Mouse (Mus musculus): Measurements from ENCODE around the gene Dhx38. TPM values are rescaled to one million over a fixed set of nuclear protein-coding genes. Genes with fewer than 3 reads are reported as not detected.

The Dhx38 gene
- polyA plus RNA-seq, 1 experiment: 19.3 TPM

- peak overlapping the region; percentile 81 for H3K4me3 ChIP-seq
- H3K79me2 ChIP-seq (ENCODE audit: control insufficient read depth, insufficient read depth): peaks cover 27% of the 10 kb centered on the region
- peak overlapping the region; percentile 77 for H3K4me2 ChIP-seq (ENCODE audit: low read depth)
- H3K27me3 ChIP-seq (ENCODE audit: control insufficient read depth, insufficient read depth, insufficient read length): no peaks in the 10 kb centered on the region
- H3K36me3 ChIP-seq (ENCODE audit: control insufficient read depth, insufficient read depth): peaks cover 13% of the 10 kb centered on the region
- no peak for TF ChIP-seq TCF3 (IDR thresholded peaks at IDR 0.05; ENCODE audit: insufficient read length, low read depth)
- peak in 1 of 3 experiments; percentile 5 for TF ChIP-seq MYOG (IDR thresholded peaks at IDR 0.05; ENCODE audit: control insufficient read depth in 1 of 3, insufficient read depth in 1 of 3, insufficient read length in 2 of 3, low read depth in 2 of 3)
- H3ac ChIP-seq (ENCODE audit: control insufficient read depth, insufficient read length): no peak overlapping the region
Measured at GRCm38 (mm10) chr8:109563881-109564280, 1.8 kb downstream of the Dhx38 start.

- Histone ChIP-seq H3K27me3 (ENCODE audit: control insufficient read depth, insufficient read depth, insufficient read length) (no peaks in the 10 kb centered on the region), H3K4me3 (no peak overlapping the region), H3K36me3 (ENCODE audit: control insufficient read depth, insufficient read depth) (peaks cover 20% of the 10 kb centered on the region), H3K4me2 (ENCODE audit: low read depth) (no peak overlapping the region), H3ac (ENCODE audit: control insufficient read depth, insufficient read length) (no peak overlapping the region), H3K79me2 (ENCODE audit: control insufficient read depth, insufficient read depth) (no peaks in the 10 kb centered on the region)
- TF ChIP-seq MAX (IDR thresholded peaks at IDR 0.05; ENCODE audit: low read depth): no peak
- TF ChIP-seq SRF (IDR thresholded peaks at IDR 0.05; ENCODE audit: control insufficient read depth, insufficient read length, low read depth): no peak
- no peak for TF ChIP-seq E2F4 (IDR thresholded peaks at IDR 0.05; ENCODE audit: insufficient read depth)
- no peak for TF ChIP-seq POLR2A (IDR thresholded peaks at IDR 0.05; ENCODE audit: insufficient read length, low read depth)
- TF ChIP-seq REST (IDR thresholded peaks at IDR 0.05; ENCODE audit: insufficient read depth, insufficient read length): no peak
- TF ChIP-seq POLR2AphosphoS2 (IDR thresholded peaks at IDR 0.05; ENCODE audit: insufficient read length, low read depth): no peak
- TF ChIP-seq TCF3 (IDR thresholded peaks at IDR 0.05; ENCODE audit: insufficient read length, low read depth): no peak
- TF ChIP-seq MYOD1 (IDR thresholded peaks at IDR 0.05; ENCODE audit: control insufficient read depth in 1 of 3, insufficient read length in 2 of 3, low read depth in 2 of 3): no peak
- no peak for TF ChIP-seq MYOG (IDR thresholded peaks at IDR 0.05; ENCODE audit: control insufficient read depth in 1 of 3, insufficient read depth in 1 of 3, insufficient read length in 2 of 3, low read depth in 2 of 3)
- TF ChIP-seq TCF12 (IDR thresholded peaks at IDR 0.05; ENCODE audit: insufficient read depth, poor library complexity, severe bottlenecking): no peak
- TF ChIP-seq USF1 (IDR thresholded peaks at IDR 0.05; ENCODE audit: low read depth): no peak
- no peak for TF ChIP-seq CEBPB (IDR thresholded peaks at IDR 0.05; ENCODE audit: insufficient read depth, poor library complexity, severe bottlenecking)
Measured at GRCm38 (mm10) chr8:109551663-109552062, 14.0 kb downstream of the Dhx38 start.

- H3K36me3 ChIP-seq (ENCODE audit: control insufficient read depth, insufficient read depth): peaks cover 8% of the 10 kb centered on the region
- no peak overlapping the region for H3K4me2 ChIP-seq (ENCODE audit: low read depth)
- no peaks in the 10 kb centered on the region for H3K79me2 ChIP-seq (ENCODE audit: control insufficient read depth, insufficient read depth)
- H3K27me3 ChIP-seq (ENCODE audit: control insufficient read depth, insufficient read depth, insufficient read length): peaks cover 7% of the 10 kb centered on the region
- H3K4me3 ChIP-seq: no peak overlapping the region
- TF ChIP-seq MYOD1 (IDR thresholded peaks at IDR 0.05; ENCODE audit: control insufficient read depth in 1 of 3, insufficient read length in 2 of 3, low read depth in 2 of 3) (no peak), E2F4 (IDR thresholded peaks at IDR 0.05; ENCODE audit: insufficient read depth) (no peak), CEBPB (IDR thresholded peaks at IDR 0.05; ENCODE audit: insufficient read depth, poor library complexity, severe bottlenecking) (no peak), SRF (IDR thresholded peaks at IDR 0.05; ENCODE audit: control insufficient read depth, insufficient read length, low read depth) (no peak), TCF3 (IDR thresholded peaks at IDR 0.05; ENCODE audit: insufficient read length, low read depth) (no peak), REST (IDR thresholded peaks at IDR 0.05; ENCODE audit: insufficient read depth, insufficient read length) (no peak), TCF12 (IDR thresholded peaks at IDR 0.05; ENCODE audit: insufficient read depth, poor library complexity, severe bottlenecking) (no peak), MYOG (IDR thresholded peaks at IDR 0.05; ENCODE audit: control insufficient read depth in 1 of 3, insufficient read depth in 1 of 3, insufficient read length in 2 of 3, low read depth in 2 of 3) (no peak), MAX (IDR thresholded peaks at IDR 0.05; ENCODE audit: low read depth) (no peak), POLR2AphosphoS2 (IDR thresholded peaks at IDR 0.05; ENCODE audit: insufficient read length, low read depth) (no peak), USF1 (IDR thresholded peaks at IDR 0.05; ENCODE audit: low read depth) (no peak), POLR2A (IDR thresholded peaks at IDR 0.05; ENCODE audit: insufficient read length, low read depth) (no peak)
- H3ac ChIP-seq (ENCODE audit: control insufficient read depth, insufficient read length): no peak overlapping the region
Measured at GRCm38 (mm10) chr8:109544049-109544448, 21.6 kb downstream of the Dhx38 start.

GRCm38 (mm10) chr8:109542748-109543519 is 22.7 kb downstream of the Dhx38 start:
- no peak overlapping the region for H3ac ChIP-seq (ENCODE audit: control insufficient read depth, insufficient read length)
- TF ChIP-seq REST (IDR thresholded peaks at IDR 0.05; ENCODE audit: insufficient read depth, insufficient read length) (no peak), MAX (IDR thresholded peaks at IDR 0.05; ENCODE audit: low read depth) (no peak), MYOD1 (IDR thresholded peaks at IDR 0.05; ENCODE audit: control insufficient read depth in 1 of 3, insufficient read length in 2 of 3, low read depth in 2 of 3) (no peak), MYOG (IDR thresholded peaks at IDR 0.05; ENCODE audit: control insufficient read depth in 1 of 3, insufficient read depth in 1 of 3, insufficient read length in 2 of 3, low read depth in 2 of 3) (no peak), E2F4 (IDR thresholded peaks at IDR 0.05; ENCODE audit: insufficient read depth) (no peak), CEBPB (IDR thresholded peaks at IDR 0.05; ENCODE audit: insufficient read depth, poor library complexity, severe bottlenecking) (no peak), TCF3 (IDR thresholded peaks at IDR 0.05; ENCODE audit: insufficient read length, low read depth) (no peak), POLR2A (IDR thresholded peaks at IDR 0.05; ENCODE audit: insufficient read length, low read depth) (no peak), USF1 (IDR thresholded peaks at IDR 0.05; ENCODE audit: low read depth) (no peak), POLR2AphosphoS2 (IDR thresholded peaks at IDR 0.05; ENCODE audit: insufficient read length, low read depth) (no peak), TCF12 (IDR thresholded peaks at IDR 0.05; ENCODE audit: insufficient read depth, poor library complexity, severe bottlenecking) (no peak), SRF (IDR thresholded peaks at IDR 0.05; ENCODE audit: control insufficient read depth, insufficient read length, low read depth) (no peak)
- H3K4me3 ChIP-seq: no peak overlapping the region
- no peak overlapping the region for H3K4me2 ChIP-seq (ENCODE audit: low read depth)
- H3K79me2 ChIP-seq (ENCODE audit: control insufficient read depth, insufficient read depth): no peaks in the 10 kb centered on the region
- peaks cover 16% of the 10 kb centered on the region for H3K27me3 ChIP-seq (ENCODE audit: control insufficient read depth, insufficient read depth, insufficient read length)
- H3K36me3 ChIP-seq (ENCODE audit: control insufficient read depth, insufficient read depth): peaks cover 2% of the 10 kb centered on the region
